Comparison of ENCODE assay signal across 9 mouse cellular contexts in the genomic region with DNA sequence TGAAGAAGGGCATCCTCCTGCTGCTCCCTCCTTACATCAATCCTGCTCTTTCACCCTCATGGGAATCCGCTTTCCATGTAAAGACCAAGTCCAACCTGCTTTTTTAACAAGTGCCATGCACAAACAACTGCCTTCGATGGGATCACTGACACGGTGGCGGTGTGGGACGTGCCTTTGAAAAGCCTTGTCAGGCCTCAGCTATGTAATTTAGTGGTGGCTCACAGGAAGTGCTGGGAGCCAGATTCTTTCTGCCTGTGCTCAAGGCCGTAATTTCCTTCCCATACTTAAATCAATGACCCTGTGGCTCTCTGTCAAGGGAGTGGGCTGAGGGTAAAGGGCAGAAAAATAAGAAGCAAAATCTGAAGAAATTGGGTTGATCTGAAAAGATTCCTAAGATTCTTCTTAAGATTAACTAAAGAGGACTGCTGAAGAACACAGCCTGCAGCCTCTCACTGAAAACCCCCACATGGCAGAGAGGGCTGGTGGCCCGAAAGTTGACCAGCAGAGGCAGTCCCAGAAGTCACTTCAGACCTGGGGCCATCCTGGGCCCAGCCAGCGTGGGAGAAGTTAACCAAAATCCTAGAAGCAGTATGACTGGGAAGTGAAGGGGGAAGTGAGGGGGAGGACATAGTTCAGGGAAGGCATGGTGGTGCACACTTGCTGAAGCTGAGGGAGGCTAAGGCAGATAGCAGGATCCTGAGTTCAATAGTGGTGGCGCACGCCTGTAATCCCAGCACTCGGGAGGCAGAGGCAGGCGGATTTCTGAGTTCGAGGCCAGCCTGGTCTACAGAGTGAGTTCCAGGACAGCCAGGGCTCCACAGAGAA. TPM values are rescaled to one million over a fixed set of nuclear protein-coding genes. Genes with fewer than 3 reads are reported as not detected.
DNase-seq lines count a peak whose midpoint lies in the region; ATAC-seq and TF ChIP-seq lines count a peak whose summit lies in the region.
"Had no signal": no experiment of that assay in that cellular context is flagged by ENCODE, and none has a peak within 500 bp of the region (broad histone marks: within the 10 kb centered on the region; RNA-seq: fewer than 3 reads in every experiment).

No protein-coding gene starts in this region.

- H3K9ac ChIP-seq in lung, embryonic 16.5 days (ENCODE audit: low read length) = peak overlapping the region; percentile 37; the same call in 1 of the 2 replicates
- H3K9ac ChIP-seq: neural tube, embryonic 12.5 days had no signal

- peak overlapping the region; percentile 85 for H3K27ac ChIP-seq in lung, embryonic 16.5 days (ENCODE audit: low read length)
- H3K27ac ChIP-seq: neural tube, embryonic 12.5 days had no signal

- peak; percentile 45 to 60; a peak in 3 of 4 replicates for ATAC-seq in hematopoietic stem cell, adult 5-6 weeks (replicated peaks in 1 of 2; ENCODE audit: insufficient read depth in 1 of 2, low FRiP score in 2 of 2, low TSS enrichment in 1 of 2, low read depth in 1 of 2, poor library complexity in 2 of 2, severe bottlenecking in 2 of 2)
- peak; percentile 61; the same call in 1 of the 2 replicates for ATAC-seq in lung, embryonic 16.5 days (ENCODE audit: low read depth)

- peaks cover 30% of the 10 kb centered on the region for H3K4me1 ChIP-seq in lung, adult 2 months (ENCODE audit: control insufficient read depth, insufficient read depth, low read length)
- peaks cover 44% of the 10 kb centered on the region for H3K4me1 ChIP-seq in lung, embryonic 16.5 days (replicated peaks; ENCODE audit: control insufficient read depth, insufficient read depth, low read length)

- DNase-seq in lung, adult 2 months = peak; percentile 23
- DNase-seq in lung, postnatal 25 days (ENCODE audit: low spot score) = no peak
- peak; percentile 31 for DNase-seq in brain, embryonic 14.5 days (ENCODE audit: low read depth)
- no peak for DNase-seq in cerebellum, adult 9-10 months
- no peak for DNase-seq in right cerebral cortex, postnatal 25 days
- no peak for DNase-seq in thymus, postnatal 10 days (ENCODE audit: low spot score in 2 of 2)

- 49% methylated on average over 13 of the region's 13 CpGs for WGBS in lung, adult 2 months
- 49% methylated on average over 13 of the region's 13 CpGs for WGBS in lung, embryonic 16.5 days

- H3K27me3 ChIP-seq in lung, embryonic 16.5 days (ENCODE audit: control insufficient read depth, insufficient read depth, low read depth, low read length) = no peaks in the 10 kb centered on the region
- H3K27me3 ChIP-seq: neural tube, embryonic 12.5 days had no signal

- no peak for TF ChIP-seq POLR2A in lung, adult 2 months (IDR thresholded peaks at IDR 0.05; ENCODE audit: borderline replicate concordance, extremely low read depth, low read depth, low read length)
- TF ChIP-seq POLR2A in brain, embryonic 14.5 days (IDR thresholded peaks at IDR 0.05; ENCODE audit: borderline replicate concordance, extremely low read depth, insufficient read depth, insufficient read length, poor library complexity, severe bottlenecking) = no peak

- no peak for TF ChIP-seq CTCF in lung, adult 2 months (IDR thresholded peaks at IDR 0.05; ENCODE audit: insufficient read depth, low read length)
- TF ChIP-seq CTCF in brain, embryonic 14.5 days (IDR thresholded peaks at IDR 0.05; ENCODE audit: borderline replicate concordance, extremely low read depth, insufficient read depth, insufficient read length) = no peak

- H3K4me3 ChIP-seq in lung, adult 2 months (replicated peaks; ENCODE audit: extremely low read depth, low read depth, low read length) = no peak overlapping the region
- no peak overlapping the region for H3K4me3 ChIP-seq in lung, embryonic 16.5 days (ENCODE audit: low read length)
- H3K4me3 ChIP-seq: neural tube, embryonic 12.5 days had no signal

- H3K36me3 ChIP-seq in lung, embryonic 16.5 days (ENCODE audit: control insufficient read depth, insufficient read depth, low read length) = no peaks in the 10 kb centered on the region
- H3K36me3 ChIP-seq: neural tube, embryonic 12.5 days had no signal

- H3K9me3 ChIP-seq in lung, embryonic 16.5 days (ENCODE audit: control insufficient read depth, low read length) = no peaks in the 10 kb centered on the region
- H3K9me3 ChIP-seq: neural tube, embryonic 12.5 days had no signal

- H3K4me2 ChIP-seq in lung, embryonic 16.5 days (ENCODE audit: low read depth, low read length) = no peak overlapping the region
- H3K4me2 ChIP-seq: neural tube, embryonic 12.5 days had no signal

RNA-seq across cellular contexts. Expression of a gene that starts 33.3 kb away (rescaled TPM):
- 22.3 and 27.2 TPM in 2 replicates for polyA plus RNA-seq in lung, adult 2 months (2012; rRNA removed)
- polyA plus RNA-seq in brain, embryonic 14.5 days (2012; rRNA removed) = 48.1 and 75.2 TPM in 2 replicates
- total RNA-seq in hematopoietic stem cell, adult 5-6 weeks (2017) = 16.3 and 16.8 TPM in 2 replicates
- 16.4 and 17.8 TPM in 2 replicates for polyA plus RNA-seq in lung, embryonic 16.5 days (2015; fragmentation: Nextera tagmentation; extraction: Ambion mirVana)

Comparison
In these comparisons a context has a peak if more than half of its experiments do, and no peak if none do; other contexts are left out.
1. DNase-seq: peak in lung, adult 2 months (single experiment) and brain, embryonic 14.5 days (single experiment); none in lung, postnatal 25 days (single experiment), cerebellum, adult 9-10 months (single experiment), right cerebral cortex, postnatal 25 days (single experiment) and thymus, postnatal 10 days (0 of 2).